21 mouse cellular contexts compared by ENCODE assay signal in genomic region chr2:5489916-5490315, GRCm38 (mm10).
DNase-seq lines count a peak whose midpoint lies in the region; ATAC-seq and TF ChIP-seq lines count a peak whose summit lies in the region.
"Had no signal": no experiment of that assay in that cellular context is flagged by ENCODE, and none has a peak within 500 bp of the region (broad histone marks: within the 10 kb centered on the region; RNA-seq: fewer than 3 reads in every experiment).

No protein-coding gene starts in this region.

- ATAC-seq in lung, embryonic 14.5 days (ENCODE audit: insufficient read depth): peak; percentile 47; the same call in 1 of the 2 replicates
- ATAC-seq in midbrain, embryonic 13.5 days: peak; percentile 60; the same call in 1 of the 2 replicates
- peak; percentile 66; the same call in 1 of the 2 replicates for ATAC-seq in midbrain, embryonic 16.5 days
- ATAC-seq: inflammation-experienced regulatory T-cells, adult 6 months; liver, embryonic 12.5 days had no signal

- no peak overlapping the region for H3K4me3 ChIP-seq in lung, embryonic 14.5 days (ENCODE audit: low read depth, low read length)
- H3K4me3 ChIP-seq in midbrain, embryonic 13.5 days (replicated peaks): no peak overlapping the region
- no peak overlapping the region for H3K4me3 ChIP-seq in midbrain, embryonic 16.5 days (ENCODE audit: low read depth, low read length)
- H3K4me3 ChIP-seq: forebrain, embryonic 10.5 days; limb, embryonic 12.5 days; liver, embryonic 12.5 days had no signal

- intact Hi-C loops in heart, postnatal 25 days (cut with DNase I): no loop called here

- H3K4me1 ChIP-seq in lung, embryonic 14.5 days (ENCODE audit: insufficient read depth): no peaks in the 10 kb centered on the region
- H3K4me1 ChIP-seq in midbrain, embryonic 13.5 days (replicated peaks): peaks cover 5% of the 10 kb centered on the region; the same call in 1 of the 2 replicates
- no peaks in the 10 kb centered on the region for H3K4me1 ChIP-seq in midbrain, embryonic 16.5 days (ENCODE audit: control insufficient read depth, insufficient read depth, low read length)
- H3K4me1 ChIP-seq: limb, embryonic 12.5 days; liver, embryonic 12.5 days had no signal

- H3K9ac ChIP-seq in lung, embryonic 14.5 days: no peak overlapping the region
- H3K9ac ChIP-seq in midbrain, embryonic 13.5 days (replicated peaks): no peak overlapping the region
- H3K9ac ChIP-seq in midbrain, embryonic 16.5 days (ENCODE audit: low read depth, low read length): no peak overlapping the region
- H3K9ac ChIP-seq: limb, embryonic 12.5 days; liver, embryonic 12.5 days had no signal

- no peak overlapping the region for H3K27ac ChIP-seq in lung, embryonic 14.5 days (ENCODE audit: low read depth)
- no peak overlapping the region for H3K27ac ChIP-seq in midbrain, embryonic 13.5 days
- no peak overlapping the region for H3K27ac ChIP-seq in midbrain, embryonic 16.5 days (ENCODE audit: low read length)
- H3K27ac ChIP-seq: forebrain, embryonic 10.5 days; limb, embryonic 12.5 days; liver, embryonic 12.5 days had no signal

- H3K36me3 ChIP-seq in lung, embryonic 14.5 days (ENCODE audit: insufficient read depth): no peaks in the 10 kb centered on the region
- H3K36me3 ChIP-seq in midbrain, embryonic 13.5 days: no peaks in the 10 kb centered on the region
- H3K36me3 ChIP-seq in midbrain, embryonic 16.5 days (ENCODE audit: control insufficient read depth, insufficient read depth, low read length): no peaks in the 10 kb centered on the region
- H3K36me3 ChIP-seq: forebrain, embryonic 10.5 days; limb, embryonic 12.5 days; liver, embryonic 12.5 days had no signal

- DNase-seq in heart, postnatal 4 days: peak; percentile 12
- no peak for DNase-seq in heart, postnatal 25 days (ENCODE audit: low spot score)
- peak; percentile 16 for DNase-seq in lung, embryonic 14.5 days
- no peak for DNase-seq in lung, postnatal 4 days
- DNase-seq in urinary bladder, postnatal 25 days (ENCODE audit: low spot score): no peak
- no peak for DNase-seq in gastrocnemius, postnatal 10 days
- DNase-seq: adrenal gland, adult 8-10 months; cerebellum, adult 11 months; cerebellum, postnatal 25 days; embryo, embryonic 11 days; gastrocnemius, postnatal 36 days; kidney, adult 8-10 months; lung, adult 2 months; right cerebral cortex, postnatal 25 days; thymus, adult 2 months had no signal

- H3K4me2 ChIP-seq in lung, embryonic 14.5 days: no peak overlapping the region
- H3K4me2 ChIP-seq in midbrain, embryonic 13.5 days (replicated peaks): no peak overlapping the region
- no peak overlapping the region for H3K4me2 ChIP-seq in midbrain, embryonic 16.5 days (ENCODE audit: low read length)
- H3K4me2 ChIP-seq: limb, embryonic 12.5 days; liver, embryonic 12.5 days had no signal

- H3K27me3 ChIP-seq in lung, embryonic 14.5 days (ENCODE audit: insufficient read depth, low read length): no peaks in the 10 kb centered on the region
- no peaks in the 10 kb centered on the region for H3K27me3 ChIP-seq in midbrain, embryonic 13.5 days
- no peaks in the 10 kb centered on the region for H3K27me3 ChIP-seq in midbrain, embryonic 16.5 days (ENCODE audit: control insufficient read depth, insufficient read depth, low read depth, low read length)
- H3K27me3 ChIP-seq: limb, embryonic 12.5 days; liver, embryonic 12.5 days had no signal

- no peak for TF ChIP-seq CTCF in lung, embryonic 14.5 days (IDR thresholded peaks at IDR 0.05; ENCODE audit: low read depth)

- 61% methylated on average over 5 of the region's 5 CpGs for WGBS in lung, embryonic 14.5 days
- WGBS in midbrain, embryonic 13.5 days: 58% methylated on average over 5 of the region's 5 CpGs
- 51% methylated on average over 5 of the region's 5 CpGs for WGBS in midbrain, embryonic 16.5 days

- H3K9me3 ChIP-seq in lung, embryonic 14.5 days (ENCODE audit: low read depth, low read length): no peaks in the 10 kb centered on the region
- H3K9me3 ChIP-seq in midbrain, embryonic 13.5 days: no peaks in the 10 kb centered on the region
- no peaks in the 10 kb centered on the region for H3K9me3 ChIP-seq in midbrain, embryonic 16.5 days (replicated peaks; ENCODE audit: control insufficient read depth, low read length, poor library complexity, severe bottlenecking)
- H3K9me3 ChIP-seq: forebrain, embryonic 10.5 days; limb, embryonic 12.5 days; liver, embryonic 12.5 days had no signal

Comparison
In these comparisons a context has a peak if more than half of its experiments do, and no peak if none do; other contexts are left out.
1. DNase-seq: peak in heart, postnatal 4 days (single experiment) and lung, embryonic 14.5 days (single experiment); none in heart, postnatal 25 days (single experiment), lung, postnatal 4 days (0 of 2), urinary bladder, postnatal 25 days (single experiment) and gastrocnemius, postnatal 10 days (single experiment).
2. Peak in every context shown above with its lines, with median percentiles within 50 percentile points of each other: ATAC-seq.